Mouse (Mus musculus): ENCODE data around the gene Nfib. TPM values are rescaled to one million over a fixed set of nuclear protein-coding genes. Genes with fewer than 3 reads are reported as not detected.
A peak's percentile ranks its signal among the peaks of the same experiment; 100 is the strongest.

The Nfib gene
- total and polyA plus RNA-seq, 2 experiments, result 16.4 to 50.0 TPM

GRCm38 (mm10) chr4:82512335-82512734 is 193.2 kb downstream of the Nfib start:
- peak overlapping the region; percentile 68 for H3K9ac ChIP-seq (ENCODE audit: low read depth, low read length)
- peak overlapping the region; percentile 56 for H3K4me3 ChIP-seq (ENCODE audit: insufficient read depth, low read depth, low read length)
- peaks cover 10% of the 10 kb centered on the region for H3K4me1 ChIP-seq (ENCODE audit: control insufficient read depth, insufficient read depth, low read length)
- H3K36me3 ChIP-seq (ENCODE audit: control insufficient read depth, insufficient read depth, low read length), result no peaks in the 10 kb centered on the region
- no peaks in the 10 kb centered on the region for H3K27me3 ChIP-seq (ENCODE audit: control insufficient read depth, insufficient read depth, low read length)
- H3K79me2 ChIP-seq (ENCODE audit: control insufficient read depth, insufficient read depth, low read length), result peaks cover 4% of the 10 kb centered on the region; the same call in 1 of the 2 replicates
- under 1% methylated on average over 13 of the region's 13 CpGs for WGBS
- H3K27ac ChIP-seq (replicated peaks; ENCODE audit: insufficient read depth, low read depth, low read length), result peak overlapping the region; percentile 74
- TF ChIP-seq POLR2A (IDR thresholded peaks at IDR 0.05; ENCODE audit: extremely low read depth, insufficient read depth, low read length) (no peak), CTCF (IDR thresholded peaks at IDR 0.05; ENCODE audit: low read depth, low read length) (no peak)
- DNase-seq (ENCODE audit: extremely low read depth, low read depth, low spot score), result peak; percentile 70

DNA sequence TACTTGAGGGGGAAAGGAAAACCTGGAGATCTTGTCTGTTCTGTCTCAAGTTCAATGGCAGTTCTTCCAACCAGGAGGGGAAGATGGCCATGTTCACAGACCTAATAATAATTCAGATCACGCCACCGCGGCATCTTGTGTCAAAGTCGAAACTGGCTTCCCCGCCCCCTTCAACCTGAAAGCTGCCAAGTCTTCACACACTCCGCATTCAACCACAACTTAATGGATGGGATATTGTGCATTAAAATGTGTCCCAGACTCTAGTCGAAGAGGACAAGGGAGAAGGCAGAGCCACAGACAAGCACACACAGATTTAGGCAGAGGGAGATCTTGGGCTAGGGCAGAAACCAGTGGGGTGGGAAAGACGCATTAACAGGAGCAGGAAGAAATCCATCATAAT is 194.0 kb downstream of the Nfib start:
- no peak for TF ChIP-seq CTCF (IDR thresholded peaks at IDR 0.05; ENCODE audit: low read depth, low read length)
- no peak for TF ChIP-seq POLR2A (IDR thresholded peaks at IDR 0.05; ENCODE audit: extremely low read depth, insufficient read depth, low read length)
- H3K27me3 ChIP-seq (ENCODE audit: control insufficient read depth, insufficient read depth, low read length), result no peaks in the 10 kb centered on the region
- WGBS, result under 1% methylated on average over 8 of the region's 8 CpGs
- peak overlapping the region; percentile 46 for H3K4me3 ChIP-seq (ENCODE audit: insufficient read depth, low read depth, low read length)
- peaks cover 4% of the 10 kb centered on the region; the same call in 1 of the 2 replicates for H3K79me2 ChIP-seq (ENCODE audit: control insufficient read depth, insufficient read depth, low read length)
- H3K9ac ChIP-seq (ENCODE audit: low read depth, low read length), result peak overlapping the region; percentile 77
- H3K27ac ChIP-seq (replicated peaks; ENCODE audit: insufficient read depth, low read depth, low read length), result peak overlapping the region; percentile 94
- no peaks in the 10 kb centered on the region for H3K36me3 ChIP-seq (ENCODE audit: control insufficient read depth, insufficient read depth, low read length)
- H3K4me1 ChIP-seq (ENCODE audit: control insufficient read depth, insufficient read depth, low read length), result peaks cover 10% of the 10 kb centered on the region
- DNase-seq (ENCODE audit: extremely low read depth, low read depth, low spot score), result peak; percentile 78

DNA sequence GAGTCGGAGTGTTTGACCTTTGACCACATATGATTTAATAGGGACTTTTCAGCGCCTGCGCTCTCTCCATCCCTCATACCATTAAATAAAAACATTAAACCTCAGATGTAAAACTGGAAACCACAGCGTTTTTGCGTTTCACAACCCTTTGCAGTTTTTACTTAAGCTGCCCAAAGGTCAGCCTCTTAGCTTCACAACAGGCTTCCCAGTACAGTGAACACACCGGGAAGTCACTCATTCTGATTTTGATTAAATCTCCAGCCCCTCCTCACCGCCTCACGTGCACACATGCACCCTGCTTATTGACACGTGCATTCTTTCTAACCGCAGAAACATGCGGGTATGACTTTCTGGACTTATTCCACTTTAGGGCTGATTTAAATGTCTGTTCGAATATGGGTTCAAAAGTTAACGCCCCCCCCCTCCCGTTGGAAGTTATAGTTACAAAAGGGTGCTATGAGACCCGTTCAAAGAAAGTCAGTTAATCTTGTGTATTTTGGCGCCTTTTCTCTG is 194.5 kb downstream of the Nfib start:
- no peak for TF ChIP-seq POLR2A (IDR thresholded peaks at IDR 0.05; ENCODE audit: extremely low read depth, insufficient read depth, low read length)
- TF ChIP-seq CTCF (IDR thresholded peaks at IDR 0.05; ENCODE audit: low read depth, low read length), result no peak
- DNase-seq (ENCODE audit: extremely low read depth, low read depth, low spot score), result peak; percentile 87
- WGBS, result 1% methylated on average over 16 of the region's 16 CpGs
- Histone ChIP-seq H3K79me2 (ENCODE audit: control insufficient read depth, insufficient read depth, low read length) (peaks cover 4% of the 10 kb centered on the region; the same call in 1 of the 2 replicates), H3K27me3 (ENCODE audit: control insufficient read depth, insufficient read depth, low read length) (no peaks in the 10 kb centered on the region), H3K4me1 (ENCODE audit: control insufficient read depth, insufficient read depth, low read length) (peaks cover 10% of the 10 kb centered on the region), H3K27ac (replicated peaks; ENCODE audit: insufficient read depth, low read depth, low read length) (peak overlapping the region; percentile 94), H3K9ac (ENCODE audit: low read depth, low read length) (peak overlapping the region; percentile 77), H3K36me3 (ENCODE audit: control insufficient read depth, insufficient read depth, low read length) (no peaks in the 10 kb centered on the region), H3K4me3 (ENCODE audit: insufficient read depth, low read depth, low read length) (peak overlapping the region; percentile 34)

GRCm38 (mm10) chr4:82509771-82510170 is 195.8 kb downstream of the Nfib start:
- no peak for TF ChIP-seq CTCF (IDR thresholded peaks at IDR 0.05; ENCODE audit: low read depth, low read length)
- no peak for TF ChIP-seq POLR2A (IDR thresholded peaks at IDR 0.05; ENCODE audit: extremely low read depth, insufficient read depth, low read length)
- Histone ChIP-seq H3K27me3 (ENCODE audit: control insufficient read depth, insufficient read depth, low read length) (no peaks in the 10 kb centered on the region), H3K27ac (replicated peaks; ENCODE audit: insufficient read depth, low read depth, low read length) (peak overlapping the region; percentile 77), H3K79me2 (ENCODE audit: control insufficient read depth, insufficient read depth, low read length) (peaks cover 4% of the 10 kb centered on the region; the same call in 1 of the 2 replicates), H3K4me3 (ENCODE audit: insufficient read depth, low read depth, low read length) (peak overlapping the region; percentile 11; the same call in 1 of the 2 replicates), H3K36me3 (ENCODE audit: control insufficient read depth, insufficient read depth, low read length) (no peaks in the 10 kb centered on the region), H3K4me1 (ENCODE audit: control insufficient read depth, insufficient read depth, low read length) (peaks cover 10% of the 10 kb centered on the region), H3K9ac (ENCODE audit: low read depth, low read length) (peak overlapping the region; percentile 49)
- WGBS, result 8% methylated on average over 4 of the region's 4 CpGs
- peak; percentile 74 for DNase-seq (ENCODE audit: extremely low read depth, low read depth, low spot score)

DNA sequence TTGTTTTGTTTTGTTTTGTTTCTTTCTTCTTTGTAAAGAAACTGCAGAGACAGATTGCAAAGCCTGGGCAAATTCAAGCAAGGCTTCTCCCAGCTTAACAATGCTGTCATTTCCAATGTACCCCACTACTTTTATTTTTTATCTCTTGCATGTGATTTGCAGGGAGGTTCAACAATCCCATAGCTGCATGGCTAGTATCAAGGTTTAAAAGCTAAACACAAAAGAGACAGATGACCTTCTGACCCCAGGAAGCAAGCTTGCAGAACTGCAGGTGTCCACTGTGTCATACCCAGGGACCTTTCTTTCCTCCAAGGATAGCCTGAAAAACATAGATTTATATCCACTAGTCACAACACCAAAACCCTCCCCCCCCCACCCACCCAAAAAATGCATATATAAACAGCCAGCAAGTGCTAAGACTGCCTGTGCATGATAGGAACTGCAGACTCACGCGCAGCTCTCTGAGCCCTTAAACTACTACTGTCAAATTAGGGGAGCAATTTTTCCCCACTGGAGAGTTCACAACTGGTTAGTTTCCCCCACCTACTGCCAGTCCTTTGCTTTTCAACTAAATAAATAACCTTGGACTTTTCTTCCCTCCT is 196.3 kb downstream of the Nfib start:
- Histone ChIP-seq H3K4me3 (ENCODE audit: insufficient read depth, low read depth, low read length) (peak overlapping the region; percentile 25; the same call in 1 of the 2 replicates), H3K27ac (replicated peaks; ENCODE audit: insufficient read depth, low read depth, low read length) (peak overlapping the region; percentile 99), H3K9ac (ENCODE audit: low read depth, low read length) (peak overlapping the region; percentile 49; the same call in 1 of the 2 replicates), H3K36me3 (ENCODE audit: control insufficient read depth, insufficient read depth, low read length) (no peaks in the 10 kb centered on the region), H3K4me1 (ENCODE audit: control insufficient read depth, insufficient read depth, low read length) (peaks cover 10% of the 10 kb centered on the region), H3K27me3 (ENCODE audit: control insufficient read depth, insufficient read depth, low read length) (no peaks in the 10 kb centered on the region), H3K79me2 (ENCODE audit: control insufficient read depth, insufficient read depth, low read length) (peaks cover 3% of the 10 kb centered on the region)
- DNase-seq (ENCODE audit: extremely low read depth, low read depth, low spot score), result peak; percentile 76
- TF ChIP-seq CTCF (IDR thresholded peaks at IDR 0.05; ENCODE audit: low read depth, low read length) (no peak), POLR2A (IDR thresholded peaks at IDR 0.05; ENCODE audit: extremely low read depth, insufficient read depth, low read length) (no peak)
- WGBS, result 9% methylated on average over 2 of the region's 2 CpGs

DNA sequence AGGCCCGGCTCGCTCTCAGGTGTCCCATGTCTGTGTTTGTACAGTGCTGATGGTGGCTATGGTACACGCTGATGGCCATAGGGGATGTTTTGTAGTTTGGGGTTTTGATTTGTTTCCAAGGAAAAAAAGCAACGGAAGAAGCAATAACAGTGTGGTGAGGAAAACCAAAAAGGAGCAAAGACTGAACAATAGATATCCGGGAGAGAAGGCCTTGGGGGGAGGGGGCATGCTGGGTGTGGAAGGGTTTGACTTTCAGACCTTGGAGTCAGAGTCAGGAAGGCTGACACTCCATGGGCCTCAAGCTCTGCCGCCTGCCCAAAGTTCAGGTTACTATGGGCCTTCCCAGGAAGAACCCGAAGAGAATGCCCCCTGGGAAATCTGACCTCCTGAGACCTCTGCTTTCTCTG is 197.3 kb downstream of the Nfib start:
- peaks cover 10% of the 10 kb centered on the region for H3K4me1 ChIP-seq (ENCODE audit: control insufficient read depth, insufficient read depth, low read length)
- H3K27me3 ChIP-seq (ENCODE audit: control insufficient read depth, insufficient read depth, low read length), result no peaks in the 10 kb centered on the region
- peak overlapping the region; percentile 96 for H3K9ac ChIP-seq (ENCODE audit: low read depth, low read length)
- DNase-seq (ENCODE audit: extremely low read depth, low read depth, low spot score), result peak; percentile 77
- no peaks in the 10 kb centered on the region for H3K36me3 ChIP-seq (ENCODE audit: control insufficient read depth, insufficient read depth, low read length)
- H3K27ac ChIP-seq (replicated peaks; ENCODE audit: insufficient read depth, low read depth, low read length), result peak overlapping the region; percentile 99
- peaks cover 6% of the 10 kb centered on the region for H3K79me2 ChIP-seq (ENCODE audit: control insufficient read depth, insufficient read depth, low read length)
- TF ChIP-seq POLR2A (IDR thresholded peaks at IDR 0.05; ENCODE audit: extremely low read depth, insufficient read depth, low read length) (no peak), CTCF (IDR thresholded peaks at IDR 0.05; ENCODE audit: low read depth, low read length) (no peak)
- H3K4me3 ChIP-seq (ENCODE audit: insufficient read depth, low read depth, low read length), result peak overlapping the region; percentile 93
- WGBS, result 5% methylated on average over 7 of the region's 7 CpGs

All from liver, adult 2 months (tissue).